Mouse (Mus musculus) embryonic facial prominence, embryonic 13.5 days (tissue): Measurements from ENCODE around the gene Prss38. TPM values are rescaled to one million over a fixed set of nuclear protein-coding genes. Genes with fewer than 3 reads are reported as not detected.
"Not testable (repeated sequence)": the region's sequence is repeated elsewhere in the genome, so short reads cannot be mapped to it uniquely, and the experiment has no call there.

Source experiments
- ATAC-seq: fragments of 200-750 bp; cut with Nextera tagmentation; 2 replicates; pipeline ENCODE4 v1.8.0; 2017; ENCODE audit warnings: low read depth; ENCODE audit not compliant: insufficient number of reproducible peaks, insufficient read depth, low FRiP score, low TSS enrichment
- H3K27ac ChIP-seq: fragments of 300-500 bp; sonication (generic); 2 replicates; pipeline ENCODE4 v1.5.1; 2015; ENCODE audit warnings: moderate library complexity, mild to moderate bottlenecking, inconsistent platforms
- H3K27me3 ChIP-seq: fragments of 300-500 bp; sonication (generic); 2 replicates; pipeline ENCODE4 v1.6.1; 2015; ENCODE audit warnings: mild to moderate bottlenecking, inconsistent platforms
- H3K36me3 ChIP-seq: fragments of 300-500 bp; sonication (generic); 2 replicates; pipeline ENCODE4 v1.6.1; 2015; ENCODE audit warnings: mild to moderate bottlenecking, inconsistent platforms
- H3K4me1 ChIP-seq: fragments of 300-500 bp; sonication (generic); 2 replicates; pipeline ENCODE4 v1.6.1; 2015; ENCODE audit warnings: inconsistent platforms
- H3K4me2 ChIP-seq: fragments of 300-500 bp; sonication (generic); 2 replicates; pipeline ENCODE4 v1.6.1; 2015; ENCODE audit warnings: moderate library complexity, mild to moderate bottlenecking, inconsistent platforms
- H3K4me3 ChIP-seq: fragments of 300-500 bp; sonication (generic); 2 replicates; pipeline ENCODE4 v1.5.1; 2015; ENCODE audit warnings: mild to moderate bottlenecking, inconsistent platforms
- H3K9ac ChIP-seq: fragments of 300-500 bp; sonication (generic); 2 replicates; pipeline ENCODE4 v1.6.1; 2015; ENCODE audit warnings: mild to moderate bottlenecking, inconsistent platforms
- H3K9me3 ChIP-seq: fragments of 300-500 bp; sonication (generic); 2 replicates; pipeline ENCODE4 v1.6.1; 2016; ENCODE audit warnings: inconsistent platforms
- WGBS: fragments of 180-500 bp; shearing (Covaris S2); methylation state at CpG from one replicate; pipeline ENCODE4 v1.1.7; 2015; ENCODE audit warnings: mixed read lengths; 5-methylcytosine and 5-hydroxymethylcytosine counted together
- polyA plus RNA-seq: library from polyadenylated mRNA; unstranded; fragments of >200 nt; fragmentation: Nextera tagmentation; extraction: Ambion mirVana; gene quantifications from 2 replicates; pipeline ENCODE4 v1.2.1, GENCODE M21; 2015

Prss38 gene
- polyA plus RNA-seq, 1 experiment from 2014 or later = not detected

DNA sequence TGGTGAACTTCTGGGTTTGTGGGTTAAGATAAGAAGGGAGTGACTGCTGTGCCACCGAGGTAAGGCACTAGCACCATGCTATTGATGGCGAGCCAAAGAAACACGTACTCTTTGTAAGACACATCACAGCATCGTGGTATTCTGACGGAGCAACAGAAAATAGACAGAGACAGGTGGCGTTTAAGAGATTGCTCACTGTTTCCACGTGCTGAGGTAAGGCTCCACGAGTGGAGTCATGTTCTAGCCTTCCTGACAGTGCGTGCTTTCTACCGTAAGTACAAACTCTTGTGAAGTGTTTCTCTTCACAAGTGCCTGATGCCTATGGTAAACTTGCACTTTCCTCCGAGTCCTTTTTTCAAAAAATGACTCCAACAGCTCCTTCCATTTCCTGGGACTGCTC, 5.6 kb downstream of the Prss38 start:
- Histone ChIP-seq H3K9ac (no peak overlapping the region), H3K36me3 (no peaks in the 10 kb centered on the region), H3K4me2 (no peak overlapping the region), H3K9me3 (no peaks in the 10 kb centered on the region), H3K27ac (no peak overlapping the region), H3K4me3 (no peak overlapping the region), H3K4me1 (peaks cover 37% of the 10 kb centered on the region), H3K27me3 (no peaks in the 10 kb centered on the region)
- 73% methylated on average over 11 of the region's 11 CpGs for WGBS
- ATAC-seq = no peak

DNA sequence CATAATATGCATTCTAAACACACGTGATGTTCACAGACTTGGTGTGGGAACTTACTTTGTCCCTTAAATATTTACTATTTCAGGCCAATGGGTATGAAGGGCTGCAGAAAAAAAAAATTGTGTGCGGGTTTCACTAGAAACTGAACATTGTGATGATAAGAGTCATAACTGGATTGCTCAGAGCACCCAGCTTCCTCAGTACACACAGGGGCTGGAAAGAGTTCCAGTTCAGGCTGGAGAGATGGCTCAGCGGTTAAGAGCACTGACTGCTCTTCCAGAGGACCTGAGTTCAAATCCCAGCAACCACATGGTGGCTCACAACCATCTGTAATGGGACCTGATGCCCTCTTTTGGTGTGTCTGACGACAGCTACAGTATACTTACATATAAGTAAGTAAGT, 7.5 kb downstream of the Prss38 start:
- not testable (repeated sequence) for ATAC-seq, H3K4me2 ChIP-seq, H3K36me3 ChIP-seq, H3K27me3 ChIP-seq, H3K4me3 ChIP-seq, H3K9ac ChIP-seq, H3K9me3 ChIP-seq, H3K27ac ChIP-seq
- peaks cover 48% of the 10 kb centered on the region for H3K4me1 ChIP-seq
- WGBS = 85% methylated on average over 4 of the region's 4 CpGs

DNA sequence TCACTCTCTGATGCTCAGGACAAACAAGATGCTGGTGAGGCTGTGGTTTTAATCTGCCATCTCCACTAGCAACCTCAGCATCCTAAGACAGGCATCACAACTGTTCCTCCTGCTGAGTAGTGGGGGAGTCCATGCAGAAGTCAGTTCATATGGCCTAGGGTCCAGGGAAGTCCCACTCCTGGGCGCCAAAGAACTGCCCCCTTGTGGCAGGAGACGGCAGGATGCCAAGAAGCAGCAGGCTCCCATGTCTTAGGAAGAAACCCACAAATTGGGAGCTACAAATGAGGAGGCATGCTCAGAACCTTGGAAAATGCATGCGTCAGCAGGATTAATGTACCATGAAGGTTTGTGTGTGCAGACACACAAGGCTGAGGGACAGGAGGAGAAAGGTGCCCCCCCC, 8.8 kb downstream of the Prss38 start:
- Histone ChIP-seq H3K27ac (peak overlapping the region; percentile 62; the same call in 1 of the 2 replicates), H3K4me3 (no peak overlapping the region), H3K4me1 (peaks cover 42% of the 10 kb centered on the region), H3K9ac (no peak overlapping the region), H3K27me3 (no peaks in the 10 kb centered on the region), H3K9me3 (no peaks in the 10 kb centered on the region), H3K4me2 (no peak overlapping the region), H3K36me3 (no peaks in the 10 kb centered on the region)
- WGBS = 24% methylated on average over 3 of the region's 3 CpGs
- ATAC-seq = no peak

DNA sequence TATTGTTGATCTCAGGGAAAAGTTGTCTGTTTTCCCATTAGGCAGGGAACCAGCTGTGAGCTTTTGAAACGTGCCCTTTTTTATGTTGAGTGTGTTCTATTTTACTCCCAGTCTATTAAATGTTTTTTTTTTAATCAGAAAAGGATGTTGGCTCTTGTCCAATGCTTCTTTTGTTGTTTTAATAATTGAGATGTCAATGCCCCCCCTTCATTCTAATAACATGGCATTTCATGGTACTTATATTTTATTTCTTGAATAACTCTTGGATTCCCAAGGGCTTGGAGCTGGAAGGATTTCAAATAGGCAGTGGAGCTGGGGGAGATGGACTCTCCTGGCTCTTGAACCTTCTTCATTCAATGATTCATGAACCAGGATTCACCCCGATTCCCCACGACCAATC, 9.4 kb downstream of the Prss38 start:
- H3K36me3 ChIP-seq = no peaks in the 10 kb centered on the region
- H3K9ac ChIP-seq = no peak overlapping the region
- peaks cover 37% of the 10 kb centered on the region for H3K4me1 ChIP-seq
- peak overlapping the region; percentile 62 for H3K27ac ChIP-seq
- no peak for ATAC-seq
- no peak overlapping the region for H3K4me3 ChIP-seq
- no peaks in the 10 kb centered on the region for H3K27me3 ChIP-seq
- H3K4me2 ChIP-seq = no peak overlapping the region
- 49% methylated on average over 3 of the region's 3 CpGs for WGBS
- H3K9me3 ChIP-seq = no peaks in the 10 kb centered on the region

DNA sequence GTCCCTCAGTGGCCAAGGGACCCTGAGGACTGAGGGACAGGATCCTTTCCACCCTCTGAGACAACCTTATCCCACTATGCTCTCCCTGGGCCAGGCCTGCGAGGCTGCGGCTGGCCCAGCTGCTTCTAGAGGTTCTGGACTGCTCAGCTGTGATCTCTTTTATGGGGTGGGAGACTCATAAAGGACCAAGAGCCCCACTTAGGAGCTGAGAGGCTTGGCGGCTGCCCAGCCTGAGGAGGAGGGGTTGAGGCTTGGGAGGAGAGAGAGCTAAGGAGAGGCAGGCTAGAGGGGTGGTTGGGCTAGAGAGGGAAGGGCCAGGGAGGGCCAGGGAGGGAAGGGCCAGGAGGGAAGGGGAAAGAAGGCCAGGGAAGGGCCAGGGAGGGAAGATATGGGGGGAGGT, 11.0 kb downstream of the Prss38 start:
- no peaks in the 10 kb centered on the region for H3K27me3 ChIP-seq
- H3K4me3 ChIP-seq = no peak overlapping the region
- H3K4me2 ChIP-seq = no peak overlapping the region
- H3K27ac ChIP-seq = peak overlapping the region; percentile 80
- WGBS = 72% methylated on average over 3 of the region's 3 CpGs
- H3K4me1 ChIP-seq = peaks cover 33% of the 10 kb centered on the region
- H3K36me3 ChIP-seq = no peaks in the 10 kb centered on the region
- H3K9me3 ChIP-seq = no peaks in the 10 kb centered on the region
- ATAC-seq = no peak
- H3K9ac ChIP-seq = no peak overlapping the region

DNA sequence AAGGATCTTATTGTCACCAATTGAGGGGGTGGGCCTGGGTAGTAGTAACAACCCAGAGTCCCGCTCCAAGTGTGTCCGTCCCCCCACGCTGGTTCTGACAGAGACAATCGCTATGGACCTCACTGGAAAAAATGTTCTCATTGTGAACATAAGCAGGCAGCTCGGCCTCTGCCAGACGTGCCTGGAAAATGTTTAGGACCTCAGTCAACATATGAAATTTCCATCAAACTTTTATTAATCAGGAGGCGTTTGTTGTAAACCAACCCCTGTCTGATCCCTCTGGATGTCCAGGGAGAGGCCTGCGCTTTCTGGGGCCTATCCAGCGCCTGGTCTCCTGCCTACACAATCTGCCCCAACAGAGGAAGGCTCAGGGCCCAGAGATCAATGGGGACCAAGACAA, 11.4 kb downstream of the Prss38 start:
- Histone ChIP-seq H3K36me3 (no peaks in the 10 kb centered on the region), H3K27ac (peak overlapping the region; percentile 80), H3K9me3 (no peaks in the 10 kb centered on the region), H3K4me2 (no peak overlapping the region), H3K4me1 (peaks cover 33% of the 10 kb centered on the region), H3K9ac (no peak overlapping the region), H3K27me3 (no peaks in the 10 kb centered on the region), H3K4me3 (no peak overlapping the region)
- 73% methylated on average over 9 of the region's 9 CpGs for WGBS
- ATAC-seq = no peak

DNA sequence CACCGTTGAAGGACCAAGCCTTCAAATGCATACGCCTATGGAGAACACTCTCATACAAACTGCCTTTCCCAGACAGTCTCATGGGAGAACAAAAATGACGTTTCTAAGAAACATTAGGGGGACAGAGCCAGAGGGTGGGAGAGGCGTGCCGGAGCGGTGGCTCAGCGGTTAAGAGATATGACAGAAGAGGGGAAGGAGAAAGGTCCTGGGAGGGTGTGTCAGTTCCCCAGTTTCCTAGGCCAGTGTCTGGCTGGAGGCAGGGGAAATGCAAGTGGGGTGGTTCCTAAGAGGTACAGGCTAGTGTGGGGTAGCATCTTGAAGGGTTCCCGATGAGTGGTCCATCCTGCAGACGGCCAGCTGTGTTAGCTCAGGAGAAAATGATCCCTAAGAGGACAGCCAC, 14.2 kb downstream of the Prss38 start:
- peaks cover 27% of the 10 kb centered on the region for H3K4me1 ChIP-seq
- WGBS = 80% methylated on average over 9 of the region's 9 CpGs

DNA sequence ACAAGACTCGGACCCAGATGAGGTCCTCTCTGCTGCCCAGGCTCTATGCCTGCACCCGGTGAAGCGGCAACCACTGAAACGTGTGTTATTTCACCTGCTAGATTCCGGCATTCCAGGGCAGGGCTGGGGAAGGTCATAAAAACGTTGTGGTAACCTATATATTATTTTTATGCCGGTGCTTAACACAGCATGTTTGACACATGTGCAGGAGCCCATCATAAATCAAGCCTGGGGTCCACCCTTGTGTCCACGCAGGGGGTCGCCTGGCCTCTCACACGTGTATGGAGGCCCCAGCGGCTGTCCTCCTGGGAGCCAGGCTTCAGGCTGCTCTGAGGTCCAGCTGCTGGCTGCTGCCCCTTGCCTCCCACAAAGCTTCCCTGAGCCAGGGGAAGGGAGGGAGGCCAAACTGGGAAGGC, 18.6 kb downstream of the Prss38 start:
- H3K27ac ChIP-seq = no peak overlapping the region
- H3K27me3 ChIP-seq = no peaks in the 10 kb centered on the region
- no peaks in the 10 kb centered on the region for H3K9me3 ChIP-seq
- no peak overlapping the region for H3K9ac ChIP-seq
- WGBS = 71% methylated on average over 11 of the region's 11 CpGs
- no peak overlapping the region for H3K4me2 ChIP-seq
- no peaks in the 10 kb centered on the region for H3K36me3 ChIP-seq
- H3K4me1 ChIP-seq = peaks cover 4% of the 10 kb centered on the region; the same call in 1 of the 2 replicates
- ATAC-seq = no peak
- no peak overlapping the region for H3K4me3 ChIP-seq

More for the DNA sequence above, 14.2 kb downstream of the Prss38 start:
- Histone ChIP-seq H3K36me3 (no peaks in the 10 kb centered on the region), H3K4me3 (no peak overlapping the region), H3K27ac (no peak overlapping the region), H3K4me2 (no peak overlapping the region), H3K9ac (no peak overlapping the region), H3K9me3 (no peaks in the 10 kb centered on the region), H3K27me3 (no peaks in the 10 kb centered on the region)
- ATAC-seq = no peak

DNA sequence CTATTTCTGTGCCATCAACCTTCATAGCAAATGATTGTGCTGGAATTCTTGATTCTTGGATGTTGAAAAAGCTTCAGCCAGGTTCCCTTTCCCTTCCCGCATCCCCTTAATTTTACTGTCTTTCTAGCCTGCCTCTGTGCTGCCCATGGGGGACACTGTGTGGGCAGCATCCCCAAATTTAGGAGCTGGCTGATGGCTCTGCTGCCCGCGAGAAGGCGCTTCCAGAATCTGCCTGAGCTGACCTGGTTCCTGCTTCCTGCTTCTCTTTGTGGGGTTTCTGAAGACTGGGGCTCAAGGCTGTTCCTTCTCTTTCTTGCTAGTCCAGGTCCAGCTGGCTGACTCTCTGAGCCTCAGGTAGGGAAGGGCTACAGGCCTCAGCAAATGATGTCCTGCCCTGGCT, 20.7 kb downstream of the Prss38 start:
- H3K27me3 ChIP-seq = no peaks in the 10 kb centered on the region
- no peak for ATAC-seq
- no peak overlapping the region for H3K9ac ChIP-seq
- H3K9me3 ChIP-seq = no peaks in the 10 kb centered on the region
- no peak overlapping the region for H3K4me2 ChIP-seq
- 86% methylated on average over 4 of the region's 4 CpGs for WGBS
- H3K36me3 ChIP-seq = no peaks in the 10 kb centered on the region
- no peak overlapping the region for H3K27ac ChIP-seq
- H3K4me1 ChIP-seq = peaks cover 15% of the 10 kb centered on the region
- H3K4me3 ChIP-seq = no peak overlapping the region

DNA sequence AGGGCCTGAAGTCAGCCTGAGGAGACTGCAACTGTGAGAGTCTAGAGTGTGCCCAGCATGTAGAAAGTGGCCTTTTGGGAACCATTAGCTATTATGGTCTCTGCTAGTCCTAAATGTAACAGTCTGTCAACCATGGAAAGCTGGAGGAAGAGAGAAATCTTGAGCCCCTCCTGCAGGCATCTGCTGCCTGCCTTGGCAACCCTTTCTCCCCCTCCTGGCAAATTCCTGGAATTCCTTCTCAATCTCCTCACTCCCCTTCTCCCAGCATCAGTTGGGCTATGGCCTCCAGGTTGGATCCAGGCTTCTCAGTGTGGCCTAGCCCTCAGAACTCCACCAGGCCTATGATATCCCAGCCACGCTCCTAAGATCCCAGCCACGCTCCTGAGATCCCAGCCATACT, 25.1 kb downstream of the Prss38 start:
- WGBS = 74% methylated on average over 2 of the region's 2 CpGs
- Histone ChIP-seq H3K4me2 (no peak overlapping the region), H3K27ac (peak overlapping the region; percentile 41), H3K4me1 (peaks cover 31% of the 10 kb centered on the region), H3K4me3 (no peak overlapping the region), H3K36me3 (no peaks in the 10 kb centered on the region), H3K9me3 (no peaks in the 10 kb centered on the region), H3K9ac (no peak overlapping the region), H3K27me3 (no peaks in the 10 kb centered on the region)
- ATAC-seq = no peak

DNA sequence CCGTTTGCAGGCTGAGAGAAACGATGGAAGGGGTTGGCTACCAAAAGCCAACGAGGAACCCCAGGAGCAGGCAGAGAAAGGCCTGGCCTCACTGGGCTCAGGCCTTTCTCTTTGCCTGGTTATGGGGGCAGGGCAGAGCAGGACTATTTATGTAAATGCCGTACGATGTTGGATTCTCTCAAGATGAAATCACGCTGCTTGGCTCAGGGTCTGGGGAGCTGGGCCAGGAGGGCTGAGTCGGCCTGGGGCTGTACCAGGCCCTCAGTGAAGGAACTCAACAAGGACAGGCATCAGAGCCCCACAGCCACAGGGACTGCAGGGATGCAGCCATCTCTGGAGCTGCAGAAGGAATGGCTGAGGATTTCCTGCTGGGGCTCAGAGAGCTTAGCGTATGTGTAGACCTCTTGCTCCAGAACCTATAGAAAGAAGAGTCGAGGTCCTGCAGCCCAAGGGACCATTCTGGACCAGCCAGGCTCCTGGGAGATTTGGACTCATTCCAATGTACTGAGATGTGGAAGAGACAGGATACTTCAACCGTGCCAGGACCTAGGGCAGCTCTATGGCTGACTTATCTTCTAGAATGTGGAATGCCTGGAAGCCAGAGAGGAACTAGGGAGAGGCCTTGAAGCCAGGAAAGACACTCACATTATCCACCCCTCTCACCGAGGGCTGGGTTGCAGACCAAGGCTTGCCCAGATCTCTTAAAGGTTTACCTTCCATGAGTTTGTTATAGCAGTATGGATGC, 29.1 kb downstream of the Prss38 start:
- no peaks in the 10 kb centered on the region for H3K27me3 ChIP-seq
- H3K4me3 ChIP-seq = no peak overlapping the region
- no peak overlapping the region; the same call in 1 of the 2 replicates for H3K27ac ChIP-seq
- 76% methylated on average over 11 of the region's 11 CpGs for WGBS
- no peak overlapping the region for H3K9ac ChIP-seq
- no peak for ATAC-seq
- H3K4me2 ChIP-seq = no peak overlapping the region
- no peaks in the 10 kb centered on the region for H3K36me3 ChIP-seq
- no peaks in the 10 kb centered on the region for H3K9me3 ChIP-seq
- H3K4me1 ChIP-seq = peaks cover 27% of the 10 kb centered on the region

DNA sequence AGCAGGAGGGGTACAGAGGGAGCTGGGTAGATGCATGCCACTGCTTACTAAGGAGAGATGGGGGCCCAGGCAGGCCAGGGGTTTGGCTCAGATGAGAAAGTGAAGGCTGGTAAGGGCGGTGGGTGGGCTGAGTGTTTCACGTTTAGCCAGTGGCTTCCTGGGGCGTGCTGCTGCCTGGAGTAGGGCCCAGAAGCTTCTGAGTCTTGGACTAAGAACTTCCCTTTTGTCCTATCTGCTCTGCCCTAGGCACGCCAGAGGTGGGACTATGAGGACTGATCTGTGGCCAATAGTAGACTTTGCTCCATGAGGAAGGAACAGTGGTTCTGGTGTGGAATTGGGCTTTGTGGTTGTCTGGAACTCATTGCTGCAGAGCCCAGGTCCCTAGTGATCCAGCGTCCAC, 32.5 kb downstream of the Prss38 start:
- H3K4me2 ChIP-seq = no peak overlapping the region
- H3K9ac ChIP-seq = no peak overlapping the region
- H3K4me3 ChIP-seq = no peak overlapping the region
- no peaks in the 10 kb centered on the region for H3K36me3 ChIP-seq
- no peaks in the 10 kb centered on the region for H3K27me3 ChIP-seq
- WGBS = 62% methylated on average over 5 of the region's 5 CpGs
- H3K4me1 ChIP-seq = peaks cover 11% of the 10 kb centered on the region
- no peak for ATAC-seq
- no peak overlapping the region for H3K27ac ChIP-seq
- no peaks in the 10 kb centered on the region for H3K9me3 ChIP-seq
